In genomic region chr5:69557404-69557935, GRCm38 (mm10) we compare ENCODE assay signal across 8 mouse cellular contexts. TPM values are rescaled to one million over a fixed set of nuclear protein-coding genes. Genes with fewer than 3 reads are reported as not detected.
DNase-seq lines count a peak whose midpoint lies in the region; ATAC-seq and TF ChIP-seq lines count a peak whose summit lies in the region.

No protein-coding gene starts in this region.

- no peak for TF ChIP-seq POLR2A in liver, adult 2 months (IDR thresholded peaks at IDR 0.05; ENCODE audit: extremely low read depth, insufficient read depth, low read length)

- H3K4me1 ChIP-seq in forebrain, embryonic 11.5 days (replicated peaks; ENCODE audit: control insufficient read depth, insufficient read depth, low read length), result 0 out of 2 replicates have a peak, but pooled peaks cover 2% of the 10 kb centered on the region
- H3K4me1 ChIP-seq in liver, adult 2 months (ENCODE audit: control insufficient read depth, insufficient read depth, low read length), result peaks cover 2% of the 10 kb centered on the region; the same call in 1 of the 2 replicates

- peak overlapping the region; percentile 59 for H3K4me2 ChIP-seq in forebrain, embryonic 11.5 days (ENCODE audit: low read depth, low read length, severe bottlenecking)

- no peak for DNase-seq in gastrocnemius, adult 2 months
- DNase-seq in gastrocnemius, adult 8-10 months (ENCODE audit: low spot score in 2 of 2), result no peak
- DNase-seq in 3134 (ENCODE audit: extremely low read depth, insufficient read length, low spot score), result peak; percentile 11
- peak; percentile 44 for DNase-seq in adipocyte (ENCODE audit: low spot score)
- DNase-seq in forebrain, embryonic 11.5 days (ENCODE audit: low spot score), result peak; percentile 58
- peak; percentile 39 for DNase-seq in liver, adult 2 months (ENCODE audit: extremely low read depth, low read depth, low spot score)
- peak; percentile 42 for DNase-seq in retina, postnatal 1 day
- no peak for DNase-seq in adrenal gland, adult 18-20 months (ENCODE audit: low spot score in 2 of 2)

- 10% methylated on average over 16 of the region's 16 CpGs for WGBS in forebrain, embryonic 11.5 days
- WGBS in liver, adult 2 months, result 12% methylated on average over 16 of the region's 16 CpGs

- peaks cover 3% of the 10 kb centered on the region; the same call in 1 of the 2 replicates for H3K79me2 ChIP-seq in liver, adult 2 months (ENCODE audit: control insufficient read depth, insufficient read depth, low read length)

- no peak for ATAC-seq in forebrain, embryonic 11.5 days (replicated peaks; ENCODE audit: low FRiP score)

- TF ChIP-seq CTCF in gastrocnemius, adult 2 months (IDR thresholded peaks at IDR 0.05), result no peak
- no peak for TF ChIP-seq CTCF in liver, adult 2 months (IDR thresholded peaks at IDR 0.05; ENCODE audit: low read depth, low read length)

- H3K9ac ChIP-seq in forebrain, embryonic 11.5 days (ENCODE audit: low read length), result peak overlapping the region; percentile 97
- peak overlapping the region; percentile 87 for H3K9ac ChIP-seq in liver, adult 2 months (ENCODE audit: low read depth, low read length)

- H3K36me3 ChIP-seq in forebrain, embryonic 11.5 days (ENCODE audit: control insufficient read depth, insufficient read depth, low read length), result no peaks in the 10 kb centered on the region
- peaks cover 13% of the 10 kb centered on the region for H3K36me3 ChIP-seq in liver, adult 2 months (ENCODE audit: control insufficient read depth, insufficient read depth, low read length)

- H3K27me3 ChIP-seq in forebrain, embryonic 11.5 days (ENCODE audit: control insufficient read depth, insufficient read depth, low read length), result no peaks in the 10 kb centered on the region
- no peaks in the 10 kb centered on the region for H3K27me3 ChIP-seq in liver, adult 2 months (ENCODE audit: control insufficient read depth, insufficient read depth, low read length)

- H3K27ac ChIP-seq in gastrocnemius, adult 2 months, result peak overlapping the region; percentile 98
- peak overlapping the region; percentile 63; the same call in 1 of the 2 replicates for H3K27ac ChIP-seq in forebrain, embryonic 11.5 days (ENCODE audit: low read depth, low read length)
- H3K27ac ChIP-seq in liver, adult 2 months (replicated peaks; ENCODE audit: insufficient read depth, low read depth, low read length), result no peak overlapping the region

- H3K4me3 ChIP-seq in gastrocnemius, adult 2 months, result peak overlapping the region; percentile 92
- H3K4me3 ChIP-seq in forebrain, embryonic 11.5 days (ENCODE audit: low read depth, low read length), result peak overlapping the region; percentile 85
- H3K4me3 ChIP-seq in liver, adult 2 months (ENCODE audit: insufficient read depth, low read depth, low read length), result peak overlapping the region; percentile 95

- no peaks in the 10 kb centered on the region for H3K9me3 ChIP-seq in forebrain, embryonic 11.5 days (ENCODE audit: control insufficient read depth, low read length)

- intact Hi-C loops in gastrocnemius, adult 2 months (cut with DNase I), result no loop called here

RNA-seq across cellular contexts. Expression of gene Guf1, which starts 0.7 kb away (rescaled TPM):
- total RNA-seq in gastrocnemius, adult 2 months (2021), result 10 to 100 TPM; 15.2 to 19.0 TPM
- total RNA-seq in gastrocnemius, adult 8-10 months (2022), result 10 to 100 TPM; 13.7 to 16.1 (median 15.2) TPM
- polyA plus RNA-seq in forebrain, embryonic 11.5 days (2014; fragmentation: Nextera tagmentation; extraction: Ambion mirVana), result 49.3 and 56.6 TPM in 2 replicates
- total RNA-seq in liver, adult 2 months (2014; rRNA removed), result 15.4 and 18.9 TPM in 2 replicates
- polyA plus RNA-seq in liver, adult 2 months (2012; rRNA removed), result 3.0 and 4.0 TPM in 2 replicates
- 10 to 100 TPM; 20.2 to 22.0 TPM for total RNA-seq in adrenal gland, adult 18-20 months (2021)

RNA-seq across cellular contexts. Expression of gene Yipf7, which starts 15.0 kb away (rescaled TPM):
- 100 to 1,000 TPM in 1 of 2 experiments, 10 to 100 TPM in 1; 73.2 to 121 TPM for total RNA-seq in gastrocnemius, adult 2 months (2021)
- 10 to 100 TPM; 76.0 to 98.4 (median 88.5) TPM for total RNA-seq in gastrocnemius, adult 8-10 months (2022)
- polyA plus RNA-seq in forebrain, embryonic 11.5 days (2014; fragmentation: Nextera tagmentation; extraction: Ambion mirVana), result 0.55 TPM in 1 of 2 replicates, not detected in the other
- total RNA-seq in liver, adult 2 months (2014; rRNA removed), result not detected in 2 replicates
- not detected in 2 replicates for polyA plus RNA-seq in liver, adult 2 months (2012; rRNA removed)
- total RNA-seq in adrenal gland, adult 18-20 months (2021), result under 1 TPM in 1 of 2 experiments, not detected in 1; 0.26 TPM

RNA-seq across cellular contexts. Expression of gene Gnpda2, which starts 34.7 kb away (rescaled TPM):
- 1 to 10 TPM; 3.3 to 3.9 TPM for total RNA-seq in gastrocnemius, adult 2 months (2021)
- 1 to 10 TPM; 3.2 to 5.5 (median 4.1) TPM for total RNA-seq in gastrocnemius, adult 8-10 months (2022)
- polyA plus RNA-seq in forebrain, embryonic 11.5 days (2014; fragmentation: Nextera tagmentation; extraction: Ambion mirVana), result 25.9 and 27.9 TPM in 2 replicates
- total RNA-seq in liver, adult 2 months (2014; rRNA removed), result 4.0 and 6.9 TPM in 2 replicates
- 2.6 and 3.8 TPM in 2 replicates for polyA plus RNA-seq in liver, adult 2 months (2012; rRNA removed)
- total RNA-seq in adrenal gland, adult 18-20 months (2021), result 10 to 100 TPM; 15.9 to 22.1 TPM

Comparison
In these comparisons a context has a peak if more than half of its experiments do, and no peak if none do; other contexts are left out.
1. DNase-seq: peak in 3134 (single experiment), adipocyte (single experiment), forebrain, embryonic 11.5 days (single experiment), liver, adult 2 months (single experiment) and retina, postnatal 1 day (single experiment); none in gastrocnemius, adult 2 months (single experiment), gastrocnemius, adult 8-10 months (0 of 2) and adrenal gland, adult 18-20 months (0 of 2).
2. RNA of gene Yipf7, which starts 15.0 kb away (total RNA-seq): 73.2 to 121 TPM in gastrocnemius, adult 2 months and 76.0 to 98.4 TPM in gastrocnemius, adult 8-10 months; 0.26 TPM in adrenal gland, adult 18-20 months and not detected in liver, adult 2 months; every median in the first group is over 10 times any median in the second.
3. Peak in every context shown above with its lines, with median percentiles within 50 percentile points of each other: H3K4me3 ChIP-seq.